Mouse (Mus musculus) kidney, adult 2 months (tissue): ENCODE measurements at regions not wholly inside any gene's neighbourhood (a gene's known extent, or its start where the extent isn't known, plus 50 kb on each side); places are given as distances from the start of the nearest gene placed in this dataset.

Experiments
- CTCF ChIP-seq: fragments of 200-500 bp; conservative IDR thresholded peaks from 2 replicates; pipeline ENCODE4 v1.5.1; 2011; ENCODE audit warnings: low read depth, mild to moderate bottlenecking, control low read depth, low read length, moderate library complexity, mixed read lengths; ENCODE audit not compliant: insufficient read depth, insufficient read length
- POLR2A ChIP-seq: fragments of 200-500 bp; IDR thresholded peaks from one replicate; pipeline ENCODE4 v1.6.1; 2011; ENCODE audit warnings: low read depth, low read length, control low read depth

- TF ChIP-seq CTCF (no peak), POLR2A (no peak)
Measured at GRCm38 (mm10) chr17:13478866-13479571, 124.6 kb downstream of the Tcp10c start.
